Mouse (Mus musculus) left cerebral cortex, postnatal 36 days (tissue): Measurements from ENCODE around the gene Glod4. TPM values are rescaled to one million over a fixed set of nuclear protein-coding genes. Genes with fewer than 3 reads are reported as not detected.
A peak's percentile ranks its signal among the peaks of the same experiment; 100 is the strongest.
"Not testable (repeated sequence)": the region's sequence is repeated elsewhere in the genome, so short reads cannot be mapped to it uniquely, and the experiment has no call there.

Experiments
- DNase-seq, 2 experiments: peaks; one replicate each; pipeline ENCODE4 v3.0.0; 2021 to 2022; ENCODE audit warnings: low spot score in 2 of 2, mixed read lengths in 1 of 2
- intact Hi-C: fragments of 180-260 bp; cut with DNase I; formaldehyde crosslinking; loops from one replicate; pipeline ENCODE4 v1.15.1; 2025
- total RNA-seq, 2 experiments: library from RNA; stranded (reverse); gene quantifications; 2 replicates each; pipeline ENCODE4 v1.2.3; 2021

Gene Glod4
- total RNA-seq, 2 experiments from 2014 or later: 47.7 to 58.2 TPM

GRCm38 (mm10) chr11:76213841-76214240 lies 29.7 kb downstream of the Glod4 start:
- DNase-seq: no peak
- intact Hi-C loops: no loop called here

GRCm38 (mm10) chr11:76211595-76211994 lies 31.9 kb downstream of the Glod4 start:
- DNase-seq, intact Hi-C loops: not testable (repeated sequence)

GRCm38 (mm10) chr11:76210228-76210985 lies 33.1 kb downstream of the Glod4 start:
- no peak for DNase-seq
- intact Hi-C loops: no loop called here

GRCm38 (mm10) chr11:76206793-76207192 lies 36.7 kb downstream of the Glod4 start:
- intact Hi-C loops: no loop called here
- DNase-seq: no peak

GRCm38 (mm10) chr11:76201761-76202674 lies 41.5 kb downstream of the Glod4 start:
- DNase-seq: peak; percentile 80 to 92
- intact Hi-C loops: no loop called here

GRCm38 (mm10) chr11:76196977-76197469 lies 46.5 kb downstream of the Glod4 start:
- intact Hi-C loops: no loop called here
- no peak for DNase-seq

- intact Hi-C loops: no loop called here
- no peak for DNase-seq
Observed at GRCm38 (mm10) chr11:76196275-76196976, 47.1 kb downstream of the Glod4 start.

- DNase-seq: no peak
- intact Hi-C loops: no loop called here
Observed at GRCm38 (mm10) chr11:76186908-76187307, 56.6 kb downstream of the Glod4 start.

- intact Hi-C loops: no loop called here
Observed at GRCm38 (mm10) chr11:76183745-76184144, 59.8 kb downstream of the Glod4 start.

GRCm38 (mm10) chr11:76180146-76180540 lies 63.4 kb downstream of the Glod4 start:
- no peak for DNase-seq
- intact Hi-C loops: no loop called here

More at GRCm38 (mm10) chr11:76183745-76184144, 59.8 kb downstream of the Glod4 start:
- DNase-seq: no peak

- intact Hi-C loops: no loop called here
- peak; percentile 90 to 93 for DNase-seq
Observed at GRCm38 (mm10) chr11:76179495-76180145, 63.9 kb downstream of the Glod4 start, which contains the start of the genes Vps53 and Fam57a. Gene Vps53, minus strand, starts transcription at chr11:76179647. Gene Fam57a, plus strand, starts transcription at chr11:76179671.

- intact Hi-C loops: no loop called here
Observed at GRCm38 (mm10) chr11:76178726-76179494, 64.6 kb downstream of the Glod4 start.

GRCm38 (mm10) chr11:76170207-76170606 lies 73.3 kb downstream of the Glod4 start:
- intact Hi-C loops: no loop called here
- DNase-seq: no peak

More at GRCm38 (mm10) chr11:76178726-76179494, 64.6 kb downstream of the Glod4 start:
- DNase-seq: peak; percentile 47 to 60

- intact Hi-C loops: loop anchor here (5.0 kb wide), 2 partner anchors 387 to 402 kb away; no protein-coding TSS in a partner anchor
- no peak for DNase-seq
Observed at GRCm38 (mm10) chr11:76168976-76169375, 74.5 kb downstream of the Glod4 start.

GRCm38 (mm10) chr11:76167079-76167765 lies 76.3 kb downstream of the Glod4 start:
- intact Hi-C loops: loop anchor here (1.0 to 5.0 kb wide), 3 partner anchors 82 to 400 kb away; no protein-coding TSS in a partner anchor

GRCm38 (mm10) chr11:76166657-76167056 lies 76.9 kb downstream of the Glod4 start:
- intact Hi-C loops: loop anchor here (1.0 to 5.0 kb wide), 3 partner anchors 81 to 399 kb away; no protein-coding TSS in a partner anchor
- DNase-seq: no peak

More at GRCm38 (mm10) chr11:76167079-76167765, 76.3 kb downstream of the Glod4 start:
- peak; percentile 45 to 65 for DNase-seq

- intact Hi-C loops: no loop called here
- DNase-seq: no peak
Observed at GRCm38 (mm10) chr11:76160251-76160650, 83.3 kb downstream of the Glod4 start.
